Mouse (Mus musculus): ENCODE results near the gene Unc79. TPM values are rescaled to one million over a fixed set of nuclear protein-coding genes. Genes with fewer than 3 reads are reported as not detected.

The Unc79 gene
- total RNA-seq, 2 experiments from 2014 or later = 8.2 to 8.7 TPM

GRCm38 (mm10) chr12:103121928-103122327 lies 173.3 kb downstream of the Unc79 start:
- DNase-seq (ENCODE audit: low spot score in 2 of 2) = no peak

GRCm38 (mm10) chr12:103123861-103124260 lies 175.2 kb downstream of the Unc79 start:
- DNase-seq (ENCODE audit: low spot score in 2 of 2) = no peak

- DNase-seq (ENCODE audit: low spot score in 2 of 2) = no peak
These were observed 180.3 kb downstream of the Unc79 start for GRCm38 (mm10) chr12:103128914-103129313.

GRCm38 (mm10) chr12:103129395-103130248 lies 181.0 kb downstream of the Unc79 start:
- no peak for DNase-seq (ENCODE audit: low spot score in 2 of 2)

- no peak for DNase-seq (ENCODE audit: low spot score in 2 of 2)
These were observed 182.8 kb downstream of the Unc79 start for GRCm38 (mm10) chr12:103131419-103131818.

GRCm38 (mm10) chr12:103142550-103143010 lies 193.9 kb downstream of the Unc79 start:
- peak in 1 of 2 experiments; percentile 16 for DNase-seq (ENCODE audit: low spot score in 2 of 2)

GRCm38 (mm10) chr12:103143798-103144565 lies 195.3 kb downstream of the Unc79 start:
- DNase-seq (ENCODE audit: low spot score in 2 of 2) = peak in 1 of 2 experiments; percentile 14

GRCm38 (mm10) chr12:103150247-103150646 lies 201.6 kb downstream of the Unc79 start:
- no peak for DNase-seq (ENCODE audit: low spot score in 2 of 2)

- DNase-seq (ENCODE audit: low spot score in 2 of 2) = no peak
These were observed 206.3 kb downstream of the Unc79 start for GRCm38 (mm10) chr12:103154927-103155326.

- no peak for DNase-seq (ENCODE audit: low spot score in 2 of 2)
These were observed 206.7 kb downstream of the Unc79 start for GRCm38 (mm10) chr12:103155406-103155805.

GRCm38 (mm10) chr12:103157129-103157910 lies 208.7 kb downstream of the Unc79 start:
- DNase-seq (ENCODE audit: low spot score in 2 of 2) = no peak

GRCm38 (mm10) chr12:103159016-103159415 lies 210.4 kb downstream of the Unc79 start:
- no peak for DNase-seq (ENCODE audit: low spot score in 2 of 2)

GRCm38 (mm10) chr12:103160721-103161120 lies 212.1 kb downstream of the Unc79 start:
- DNase-seq (ENCODE audit: low spot score in 2 of 2) = no peak

GRCm38 (mm10) chr12:103163596-103163995 lies 214.9 kb downstream of the Unc79 start:
- no peak for DNase-seq (ENCODE audit: low spot score in 2 of 2)

- no peak for DNase-seq (ENCODE audit: low spot score in 2 of 2)
These were observed 215.7 kb downstream of the Unc79 start for GRCm38 (mm10) chr12:103164101-103165030.

GRCm38 (mm10) chr12:103168892-103169291 lies 220.2 kb downstream of the Unc79 start:
- DNase-seq (ENCODE audit: low spot score in 2 of 2) = no peak

- DNase-seq (ENCODE audit: low spot score in 2 of 2) = no peak
These were observed 234.4 kb downstream of the Unc79 start for GRCm38 (mm10) chr12:103183057-103183456.

GRCm38 (mm10) chr12:103187020-103187419 lies 238.4 kb downstream of the Unc79 start:
- no peak for DNase-seq (ENCODE audit: low spot score in 2 of 2)

GRCm38 (mm10) chr12:103188223-103188622 lies 239.6 kb downstream of the Unc79 start:
- DNase-seq (ENCODE audit: low spot score in 2 of 2) = no peak

GRCm38 (mm10) chr12:103189771-103190170 lies 241.1 kb downstream of the Unc79 start:
- no peak for DNase-seq (ENCODE audit: low spot score in 2 of 2)

All from adrenal gland, postnatal 4 days (tissue).